Mouse (Mus musculus) embryonic fibroblast, embryonic 13.5 days (primary cell): ENCODE measurements around the gene Coa3.

ENCODE experiments used
- CTCF ChIP-seq: IDR thresholded peaks from 2 replicates; pipeline ENCODE4 v1.5.1; 2011; ENCODE audit warnings: mild to moderate bottlenecking, control low read depth, low read length, moderate library complexity, borderline replicate concordance; ENCODE audit not compliant: insufficient read depth
- POLR2A ChIP-seq: IDR thresholded peaks from 2 replicates; pipeline ENCODE4 v1.6.1; 2011; ENCODE audit warnings: low read depth, mild to moderate bottlenecking, control low read depth, low read length, moderate library complexity

DNA sequence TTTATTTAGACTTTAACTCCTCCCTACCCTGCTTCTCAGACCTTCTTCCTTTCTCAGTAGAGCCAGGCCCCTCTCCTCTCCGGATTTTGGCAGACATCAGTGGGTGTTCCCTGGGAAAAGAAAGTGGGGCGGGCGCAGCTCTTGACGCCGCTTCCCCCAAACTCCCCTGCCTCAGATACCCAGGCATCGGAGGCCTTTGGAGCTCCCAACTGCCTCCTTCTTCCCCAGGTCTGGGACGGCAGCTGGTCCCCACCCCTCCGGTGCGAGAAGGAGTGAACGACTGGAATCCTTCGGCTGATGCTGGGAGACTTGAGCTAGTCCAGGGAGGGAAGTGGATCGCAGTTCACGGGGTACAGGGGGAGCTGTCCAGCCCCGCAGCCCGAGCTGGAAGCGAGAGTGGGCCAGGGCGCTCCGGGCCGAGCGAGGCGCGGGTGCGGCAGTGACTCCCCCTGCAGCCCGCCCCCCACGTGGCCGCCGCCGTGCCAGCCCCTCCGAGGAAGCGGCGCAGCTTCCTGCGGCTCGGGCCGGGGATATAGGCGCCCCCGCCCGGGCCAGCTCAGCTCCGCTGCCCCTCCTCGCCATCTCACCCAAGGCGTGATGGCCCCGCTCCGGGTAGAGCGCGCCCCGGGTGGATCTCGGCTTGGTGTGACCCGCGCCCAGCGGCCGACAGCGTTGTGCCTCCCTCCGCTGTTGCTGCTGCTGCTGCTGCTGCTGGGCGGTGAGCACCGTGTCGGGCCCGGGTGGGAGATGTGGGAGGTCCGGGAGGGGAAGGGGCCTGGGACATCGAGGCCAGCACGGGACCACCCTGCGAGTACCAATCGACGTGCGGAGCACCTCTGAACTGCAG lies 32.8 kb downstream of the Coa3 start, which contains the start of gene Ramp2:
- TF ChIP-seq POLR2A (no peak), CTCF (no peak)
